ENCODE assay signal across 11 mouse cellular contexts in the genomic region with DNA sequence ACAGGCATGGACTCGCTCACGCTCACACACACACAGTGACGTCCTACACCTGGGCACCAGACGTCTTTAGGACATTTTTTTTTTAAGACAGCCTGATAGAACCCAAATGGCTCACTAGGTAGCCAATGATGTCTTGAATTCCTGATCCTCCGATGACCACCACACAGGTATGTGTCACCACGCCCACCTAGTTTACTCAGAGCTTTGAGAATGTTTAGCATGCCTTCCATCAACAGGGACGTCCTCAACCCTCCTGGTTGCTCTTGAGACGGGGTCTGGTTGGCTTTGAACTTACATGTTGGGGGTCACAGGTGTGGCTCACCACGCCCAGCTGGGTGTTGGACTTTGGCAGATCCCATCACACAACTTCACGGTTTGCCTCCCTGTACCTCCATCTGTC. TPM values are rescaled to one million over a fixed set of nuclear protein-coding genes. Genes with fewer than 3 reads are reported as not detected.
DNase-seq lines count a peak whose midpoint lies in the region; ATAC-seq and TF ChIP-seq lines count a peak whose summit lies in the region.
"Had no signal": no experiment of that assay in that cellular context is flagged by ENCODE, and none has a peak within 500 bp of the region (broad histone marks: within the 10 kb centered on the region; RNA-seq: fewer than 3 reads in every experiment).

No protein-coding gene starts in this region.

- H3K27ac ChIP-seq in kidney, embryonic 15.5 days: no peak overlapping the region
- no peak overlapping the region for H3K27ac ChIP-seq in embryonic facial prominence, embryonic 10.5 days (replicated peaks)
- H3K27ac ChIP-seq in intestine, postnatal 0 days (ENCODE audit: low read depth, low read length): no peak overlapping the region
- H3K27ac ChIP-seq: liver, embryonic 14.5 days had no signal

- peak overlapping the region; percentile 47; the same call in 1 of the 2 replicates for H3K4me3 ChIP-seq in kidney, embryonic 15.5 days (replicated peaks)
- H3K4me3 ChIP-seq in embryonic facial prominence, embryonic 10.5 days: peak overlapping the region; percentile 56; the same call in 1 of the 2 replicates
- H3K4me3 ChIP-seq in intestine, postnatal 0 days (ENCODE audit: low read depth, low read length): no peak overlapping the region

- no peaks in the 10 kb centered on the region for H3K9me3 ChIP-seq in kidney, embryonic 15.5 days (replicated peaks)
- H3K9me3 ChIP-seq in embryonic facial prominence, embryonic 10.5 days: no peaks in the 10 kb centered on the region
- H3K9me3 ChIP-seq in intestine, postnatal 0 days (ENCODE audit: control insufficient read depth): no peaks in the 10 kb centered on the region

- H3K4me1 ChIP-seq in kidney, embryonic 15.5 days: peaks cover 46% of the 10 kb centered on the region
- peaks cover 36% of the 10 kb centered on the region for H3K4me1 ChIP-seq in embryonic facial prominence, embryonic 10.5 days
- H3K4me1 ChIP-seq in intestine, postnatal 0 days (replicated peaks; ENCODE audit: control insufficient read depth, insufficient read depth, low read length): no peaks in the 10 kb centered on the region; the same call in 1 of the 2 replicates

- no peaks in the 10 kb centered on the region for H3K36me3 ChIP-seq in kidney, embryonic 15.5 days
- H3K36me3 ChIP-seq in embryonic facial prominence, embryonic 10.5 days (replicated peaks): no peaks in the 10 kb centered on the region
- H3K36me3 ChIP-seq in intestine, postnatal 0 days (ENCODE audit: control insufficient read depth, insufficient read depth): no peaks in the 10 kb centered on the region

- no peak overlapping the region for H3K9ac ChIP-seq in kidney, embryonic 15.5 days
- H3K9ac ChIP-seq in intestine, postnatal 0 days (ENCODE audit: low read depth, low read length): no peak overlapping the region
- H3K9ac ChIP-seq: liver, embryonic 14.5 days had no signal

- intact Hi-C loops in heart, postnatal 14 days (cut with DNase I): loop anchor here (2.0 to 10.0 kb wide), 2 partner anchors 155 to 219 kb away; no protein-coding TSS in a partner anchor

- 74% methylated on average over 10 of the region's 10 CpGs for WGBS in kidney, embryonic 15.5 days
- WGBS in embryonic facial prominence, embryonic 10.5 days: 81% methylated on average over 10 of the region's 10 CpGs
- WGBS in intestine, postnatal 0 days: 47% methylated on average over 10 of the region's 10 CpGs

- ATAC-seq in kidney, embryonic 15.5 days (replicated peaks; ENCODE audit: low FRiP score): no peak
- ATAC-seq in intestine, postnatal 0 days: no peak
- ATAC-seq in megakaryocyte, adult 5-6 weeks (ENCODE audit: poor library complexity, severe bottlenecking): no peak

- peak overlapping the region; percentile 83 for H3K4me2 ChIP-seq in kidney, embryonic 15.5 days
- peak overlapping the region; percentile 67 for H3K4me2 ChIP-seq in intestine, postnatal 0 days (replicated peaks; ENCODE audit: low read depth)

- TF ChIP-seq CTCF in intestine, postnatal 0 days (IDR thresholded peaks at IDR 0.05; ENCODE audit: low read depth): no peak

- DNase-seq in heart, adult 11 months: peak; percentile 93
- DNase-seq in heart, postnatal 14 days: no peak
- no peak for DNase-seq in kidney, adult 18-20 months
- no peak for DNase-seq in embryonic facial prominence, embryonic 10.5 days (ENCODE audit: low spot score)
- no peak for DNase-seq in adipocyte (ENCODE audit: low spot score)
- DNase-seq: B cell, adult 2 months had no signal

- peaks cover 10% of the 10 kb centered on the region; the same call in 1 of the 2 replicates for H3K27me3 ChIP-seq in kidney, embryonic 15.5 days
- peaks cover 75% of the 10 kb centered on the region for H3K27me3 ChIP-seq in embryonic facial prominence, embryonic 10.5 days (replicated peaks; ENCODE audit: low read depth, poor library complexity, severe bottlenecking)
- 0 out of 2 replicates have a peak, but pooled peaks cover 3% of the 10 kb centered on the region for H3K27me3 ChIP-seq in intestine, postnatal 0 days (replicated peaks; ENCODE audit: control insufficient read depth, insufficient read depth, low read length)

RNA-seq across cellular contexts. Expression of gene Eln, which starts 0.9 kb away (rescaled TPM):
- total RNA-seq in heart, postnatal 14 days (2021): 100 to 1,000 TPM; 409 to 606 TPM
- 81.4 and 99.6 TPM in 2 replicates for polyA plus RNA-seq in kidney, embryonic 15.5 days (2015; fragmentation: Nextera tagmentation; extraction: Ambion mirVana)
- polyA plus RNA-seq in embryonic facial prominence, embryonic 10.5 days (2016; fragmentation: Nextera tagmentation; extraction: Ambion mirVana): 2.4 and 3.9 TPM in 2 replicates
- 72.4 and 81.9 TPM in 2 replicates for polyA plus RNA-seq in intestine, postnatal 0 days (2015; fragmentation: Nextera tagmentation; extraction: Ambion mirVana)
- not detected in 2 replicates for total RNA-seq in megakaryocyte, adult 5-6 weeks (2015)
- not detected in 2 replicates for total RNA-seq in megakaryocyte, adult 5-6 weeks (2017)
- total RNA-seq: monocyte, adult 5-6 weeks had no signal

RNA-seq across cellular contexts. Expression of gene Limk1, which starts 57.8 kb away (rescaled TPM):
- 1 to 10 TPM; 7.3 to 8.1 TPM for total RNA-seq in heart, postnatal 14 days (2021)
- polyA plus RNA-seq in kidney, embryonic 15.5 days (2015; fragmentation: Nextera tagmentation; extraction: Ambion mirVana): 4.9 and 5.9 TPM in 2 replicates
- 5.7 and 5.9 TPM in 2 replicates for polyA plus RNA-seq in embryonic facial prominence, embryonic 10.5 days (2016; fragmentation: Nextera tagmentation; extraction: Ambion mirVana)
- 1.7 and 1.8 TPM in 2 replicates for polyA plus RNA-seq in intestine, postnatal 0 days (2015; fragmentation: Nextera tagmentation; extraction: Ambion mirVana)
- total RNA-seq in megakaryocyte, adult 5-6 weeks (2015): 9.5 and 11.8 TPM in 2 replicates
- total RNA-seq in megakaryocyte, adult 5-6 weeks (2017): 7.5 and 8.3 TPM in 2 replicates

Comparison
In these comparisons a context has a peak if more than half of its experiments do, and no peak if none do; other contexts are left out.
1. RNA of gene Eln, which starts 0.9 kb away (polyA plus RNA-seq): 81.4 to 99.6 TPM in kidney, embryonic 15.5 days and 72.4 to 81.9 TPM in intestine, postnatal 0 days; 2.4 to 3.9 TPM in embryonic facial prominence, embryonic 10.5 days; every median in the first group is over 10 times any median in the second.